ENCODE assay signal across 11 mouse cellular contexts in genomic region chr1:84404880-84405279, GRCm38 (mm10). TPM values are rescaled to one million over a fixed set of nuclear protein-coding genes. Genes with fewer than 3 reads are reported as not detected.
DNase-seq lines count a peak whose midpoint lies in the region; ATAC-seq and TF ChIP-seq lines count a peak whose summit lies in the region.
"Had no signal": no experiment of that assay in that cellular context is flagged by ENCODE, and none has a peak within 500 bp of the region (broad histone marks: within the 10 kb centered on the region; RNA-seq: fewer than 3 reads in every experiment).

No protein-coding gene starts in this region.

- 56% methylated on average over 12 of the region's 12 CpGs for WGBS in hindbrain, embryonic 16.5 days
- 52% methylated on average over 12 of the region's 12 CpGs for WGBS in hindbrain, embryonic 14.5 days

- no peaks in the 10 kb centered on the region for H3K9me3 ChIP-seq in hindbrain, embryonic 16.5 days (ENCODE audit: control insufficient read depth, low read length)
- H3K9me3 ChIP-seq in hindbrain, embryonic 14.5 days (ENCODE audit: control insufficient read depth, low read length), result no peaks in the 10 kb centered on the region
- H3K9me3 ChIP-seq in ES-E14 (ENCODE audit: control insufficient read depth, insufficient read depth, low read depth, low read length), result no peaks in the 10 kb centered on the region
- H3K9me3 ChIP-seq: limb, embryonic 15.5 days had no signal

- H3K4me1 ChIP-seq in hindbrain, embryonic 16.5 days (ENCODE audit: control insufficient read depth, insufficient read depth, low read depth, low read length), result no peaks in the 10 kb centered on the region
- no peaks in the 10 kb centered on the region for H3K4me1 ChIP-seq in hindbrain, embryonic 14.5 days (replicated peaks; ENCODE audit: control insufficient read depth, insufficient read depth, low read length)
- H3K4me1 ChIP-seq in ES-E14 (ENCODE audit: control insufficient read depth in 2 of 2, insufficient read depth in 2 of 2, low read length in 2 of 2, poor library complexity in 1 of 2), result peaks cover 0 to 6% of the 10 kb centered on the region in 2 experiments; a peak in 2 of 4 replicates

- H3K4me2 ChIP-seq in hindbrain, embryonic 16.5 days (ENCODE audit: low read length), result no peak overlapping the region
- H3K4me2 ChIP-seq in hindbrain, embryonic 14.5 days (replicated peaks), result no peak overlapping the region
- H3K4me2 ChIP-seq: limb, embryonic 15.5 days had no signal

- H3K27me3 ChIP-seq in hindbrain, embryonic 16.5 days (replicated peaks; ENCODE audit: control insufficient read depth, insufficient read depth, low read length), result no peaks in the 10 kb centered on the region
- H3K27me3 ChIP-seq in hindbrain, embryonic 14.5 days (ENCODE audit: control insufficient read depth, insufficient read depth, low read length), result no peaks in the 10 kb centered on the region
- H3K27me3 ChIP-seq: CH12.LX; limb, embryonic 15.5 days had no signal

- no peaks in the 10 kb centered on the region for H3K36me3 ChIP-seq in hindbrain, embryonic 16.5 days (ENCODE audit: control insufficient read depth, insufficient read depth, low read length)
- H3K36me3 ChIP-seq in hindbrain, embryonic 14.5 days (replicated peaks; ENCODE audit: control insufficient read depth, insufficient read depth), result peaks cover 10% of the 10 kb centered on the region
- no peaks in the 10 kb centered on the region for H3K36me3 ChIP-seq in ES-E14 (ENCODE audit: control insufficient read depth, insufficient read depth, low read length, poor library complexity, severe bottlenecking)
- H3K36me3 ChIP-seq: limb, embryonic 15.5 days had no signal

- no peak overlapping the region for H3K27ac ChIP-seq in hindbrain, embryonic 16.5 days (ENCODE audit: low read depth, low read length)
- H3K27ac ChIP-seq in hindbrain, embryonic 14.5 days, result no peak overlapping the region
- no peak overlapping the region for H3K27ac ChIP-seq in ES-E14 (ENCODE audit: insufficient read depth, low read depth, low read length, poor library complexity, severe bottlenecking)
- H3K27ac ChIP-seq: limb, embryonic 15.5 days had no signal

- DNase-seq in hindbrain, embryonic 14.5 days (ENCODE audit: low spot score), result no peak
- no peak for DNase-seq in ES-E14 (ENCODE audit: low read depth, low spot score)
- DNase-seq in gastrocnemius, postnatal 25 days, result peak; percentile 29
- DNase-seq in lung, postnatal 10 days, result peak; percentile 46
- DNase-seq in frontal cortex, adult 2 months (ENCODE audit: extremely low spot score in 1 of 2, low spot score in 1 of 2), result no peak
- no peak for DNase-seq in retina, embryonic 14.5 days (ENCODE audit: low spot score)
- DNase-seq: kidney, postnatal 14 days had no signal

- no peak overlapping the region for H3K9ac ChIP-seq in hindbrain, embryonic 16.5 days (ENCODE audit: low read depth, low read length)
- H3K9ac ChIP-seq in hindbrain, embryonic 14.5 days, result no peak overlapping the region
- H3K9ac ChIP-seq in ES-E14 (ENCODE audit: insufficient read depth, low read depth, low read length, poor library complexity, severe bottlenecking), result peak overlapping the region; percentile 55
- H3K9ac ChIP-seq: limb, embryonic 15.5 days had no signal

- H3K4me3 ChIP-seq in hindbrain, embryonic 16.5 days (ENCODE audit: low read length), result no peak overlapping the region
- H3K4me3 ChIP-seq in hindbrain, embryonic 14.5 days (replicated peaks; ENCODE audit: low read length), result no peak overlapping the region
- H3K4me3 ChIP-seq in ES-E14 (ENCODE audit: insufficient read depth in 1 of 2, low read depth in 1 of 2, low read length in 2 of 2, poor library complexity in 1 of 2, severe bottlenecking in 1 of 2), result peak overlapping the region; percentile 18 to 48; a peak in 2 of 4 replicates
- H3K4me3 ChIP-seq: limb, embryonic 15.5 days had no signal

- in situ Hi-C loops in ES-E14 (cut with MboI; ENCODE audit: low sequenced_read_pairs in 2 of 2, unreplicated experiment in 2 of 2), result no loop called here

- 0 out of 2 replicates have a peak, but pooled peaks have one; percentile 58 for ATAC-seq in hindbrain, embryonic 16.5 days
- no peak for ATAC-seq in hindbrain, embryonic 14.5 days (ENCODE audit: low FRiP score)
- no peak for ATAC-seq in granulocyte monocyte progenitor cell, adult 5-6 weeks (replicated peaks; ENCODE audit: poor library complexity, severe bottlenecking)

TF ChIP-seq in ES-E14, 5 proteins besides CTCF, POLR2A, EP300 and RAD21:
- TF ChIP-seq CHD2 (IDR thresholded peaks at IDR 0.05; ENCODE audit: low read depth, low read length), result no peak

RNA-seq across cellular contexts. Expression of gene Pid1, which starts 40.9 kb away (rescaled TPM):
- polyA plus RNA-seq in hindbrain, embryonic 16.5 days (2015; fragmentation: Nextera tagmentation; extraction: Ambion mirVana), result 105 and 107 TPM in 2 replicates
- 103 TPM in 2 replicates for polyA plus RNA-seq in hindbrain, embryonic 14.5 days (2014; fragmentation: Nextera tagmentation; extraction: Ambion mirVana)
- 13.3 and 14.0 TPM in 2 replicates for total RNA-seq in ES-E14 (2012; rRNA removed)
- total RNA-seq in gastrocnemius, postnatal 25 days (2021), result 1 to 10 TPM; 8.0 to 8.4 TPM
- 4.1 and 5.3 TPM in 2 replicates for total RNA-seq in granulocyte monocyte progenitor cell, adult 5-6 weeks (2014; fragmentation: Nextera tagmentation)
- total RNA-seq in granulocyte monocyte progenitor cell, adult 5-6 weeks (2017), result 0.21 and 2.7 TPM in 2 replicates
- 42.4 and 46.2 TPM in 2 replicates for polyA plus RNA-seq in frontal cortex, adult 2 months (2012; rRNA removed)
- total RNA-seq: CH12.LX had no signal

Comparison
In these comparisons a context has a peak if more than half of its experiments do, and no peak if none do; other contexts are left out.
1. H3K4me3 ChIP-seq: peak in ES-E14 (2 of 2); none in hindbrain, embryonic 16.5 days (single experiment) and hindbrain, embryonic 14.5 days (single experiment).
2. DNase-seq: peak in gastrocnemius, postnatal 25 days (single experiment) and lung, postnatal 10 days (single experiment); none in hindbrain, embryonic 14.5 days (single experiment), ES-E14 (single experiment), frontal cortex, adult 2 months (0 of 2) and retina, embryonic 14.5 days (single experiment).